Mouse (Mus musculus) spleen, postnatal 36 days (tissue): ENCODE measurements at regions not wholly inside any gene's neighbourhood (a gene's known extent, or its start where the extent isn't known, plus 50 kb on each side); places are given as distances from the start of the nearest gene placed in this dataset.

ENCODE experiments used
- DNase-seq, 2 experiments: peaks; one replicate each; pipeline ENCODE4 v3.0.0; 2022; ENCODE audit warnings: low spot score in 2 of 2, mixed read lengths in 1 of 2

GRCm38 (mm10) chr4:53386309-53386708, 53.9 kb upstream of the Slc44a1 start:
- DNase-seq: peak; percentile 17 to 50

- peak; percentile 73 to 83 for DNase-seq
Measured at GRCm38 (mm10) chr4:53384761-53385160, 55.5 kb upstream of the Slc44a1 start.

GRCm38 (mm10) chr4:53384104-53384503, 56.1 kb upstream of the Slc44a1 start:
- DNase-seq: no peak

- no peak for DNase-seq
Measured at GRCm38 (mm10) chr4:53382012-53382411, 58.2 kb upstream of the Slc44a1 start.

- DNase-seq: no peak
Measured at GRCm38 (mm10) chr4:53379855-53380254, 60.4 kb upstream of the Slc44a1 start.

GRCm38 (mm10) chr4:53376995-53377394, 63.2 kb upstream of the Slc44a1 start:
- DNase-seq: no peak

- DNase-seq: no peak
Measured at GRCm38 (mm10) chr4:53356374-53356773, 83.8 kb upstream of the Slc44a1 start.

GRCm38 (mm10) chr4:53354961-53355360, 85.3 kb upstream of the Slc44a1 start:
- peak; percentile 31 to 47 for DNase-seq

GRCm38 (mm10) chr4:53353399-53354090, 86.7 kb upstream of the Slc44a1 start:
- DNase-seq: peak; percentile 12 to 40

- DNase-seq: no peak
Measured at GRCm38 (mm10) chr4:53351104-53351607, 89.1 kb upstream of the Slc44a1 start.

- peak; percentile 79 to 84 for DNase-seq
Measured at GRCm38 (mm10) chr4:53345346-53345745, 94.9 kb upstream of the Slc44a1 start.

- DNase-seq: no peak
Measured at GRCm38 (mm10) chr4:53344546-53344945, 95.7 kb upstream of the Slc44a1 start.

GRCm38 (mm10) chr4:53341181-53341580, 99.0 kb upstream of the Slc44a1 start:
- no peak for DNase-seq

GRCm38 (mm10) chr4:53340021-53340667, 100.1 kb upstream of the Slc44a1 start:
- DNase-seq: no peak

- no peak for DNase-seq
Measured at GRCm38 (mm10) chr4:53339125-53340020, 100.8 kb upstream of the Slc44a1 start.

- no peak for DNase-seq
Measured at GRCm38 (mm10) chr4:53338479-53338878, 101.7 kb upstream of the Slc44a1 start.

- DNase-seq: no peak
Measured at GRCm38 (mm10) chr4:53337784-53338183, 102.4 kb upstream of the Slc44a1 start.

GRCm38 (mm10) chr4:53327382-53328165, 112.6 kb upstream of the Slc44a1 start:
- no peak for DNase-seq

- no peak for DNase-seq
Measured at GRCm38 (mm10) chr4:53323838-53324237, 116.4 kb upstream of the Slc44a1 start.

- DNase-seq: peak; percentile 32 to 55
Measured at GRCm38 (mm10) chr4:53323195-53323594, 117.0 kb upstream of the Slc44a1 start.

GRCm38 (mm10) chr4:53322484-53322883, 117.7 kb upstream of the Slc44a1 start:
- DNase-seq: no peak
